Mouse (Mus musculus): ENCODE results near the gene 3110021N24Rik. TPM values are rescaled to one million over a fixed set of nuclear protein-coding genes. Genes with fewer than 3 reads are reported as not detected.

Gene 3110021N24Rik
- polyA plus RNA-seq, 1 experiment from 2014 or later: 1.5 TPM

- no peak for ATAC-seq (ENCODE audit: low FRiP score, low read depth)
- Histone ChIP-seq H3K36me3 (no peaks in the 10 kb centered on the region), H3K27ac (replicated peaks) (no peak overlapping the region), H3K9ac (replicated peaks) (no peak overlapping the region), H3K27me3 (no peaks in the 10 kb centered on the region), H3K4me3 (no peak overlapping the region), H3K9me3 (no peaks in the 10 kb centered on the region), H3K4me1 (no peaks in the 10 kb centered on the region), H3K4me2 (replicated peaks) (no peak overlapping the region)
- WGBS: 64% methylated on average over 2 of the region's 2 CpGs
Observed at GRCm38 (mm10) chr4:108798083-108798830, 78.8 kb downstream of the 3110021N24Rik start.

- Histone ChIP-seq H3K27me3 (no peaks in the 10 kb centered on the region), H3K27ac (replicated peaks) (no peak overlapping the region), H3K4me2 (replicated peaks) (no peak overlapping the region), H3K36me3 (no peaks in the 10 kb centered on the region), H3K4me1 (no peaks in the 10 kb centered on the region), H3K9me3 (no peaks in the 10 kb centered on the region), H3K9ac (replicated peaks) (no peak overlapping the region), H3K4me3 (no peak overlapping the region)
- WGBS: 89% methylated on average over 2 of the region's 2 CpGs
- ATAC-seq (ENCODE audit: low FRiP score, low read depth): no peak
Observed at GRCm38 (mm10) chr4:108803535-108803934, 84.1 kb downstream of the 3110021N24Rik start.

DNA sequence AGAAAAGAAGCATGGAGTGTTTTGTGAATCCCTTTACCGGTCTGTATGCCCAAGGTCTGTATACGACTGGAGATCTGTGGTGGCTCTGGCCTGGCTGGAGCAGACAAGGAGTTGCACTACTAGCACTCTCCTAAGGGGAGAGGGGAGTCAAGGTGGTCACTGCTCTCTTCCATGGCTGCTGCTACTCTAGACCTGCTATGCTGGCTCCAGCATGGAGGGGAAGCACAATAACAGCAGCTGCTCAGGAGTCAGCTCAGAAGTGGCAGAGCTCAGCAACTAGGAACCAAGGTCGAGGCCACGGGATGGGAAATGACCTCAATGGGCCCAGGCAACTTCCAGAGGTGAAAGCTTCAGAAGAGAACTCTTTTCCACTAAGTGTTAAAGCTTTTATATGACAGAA lies 91.7 kb downstream of the 3110021N24Rik start:
- 59% methylated on average over 4 of the region's 4 CpGs for WGBS

DNA sequence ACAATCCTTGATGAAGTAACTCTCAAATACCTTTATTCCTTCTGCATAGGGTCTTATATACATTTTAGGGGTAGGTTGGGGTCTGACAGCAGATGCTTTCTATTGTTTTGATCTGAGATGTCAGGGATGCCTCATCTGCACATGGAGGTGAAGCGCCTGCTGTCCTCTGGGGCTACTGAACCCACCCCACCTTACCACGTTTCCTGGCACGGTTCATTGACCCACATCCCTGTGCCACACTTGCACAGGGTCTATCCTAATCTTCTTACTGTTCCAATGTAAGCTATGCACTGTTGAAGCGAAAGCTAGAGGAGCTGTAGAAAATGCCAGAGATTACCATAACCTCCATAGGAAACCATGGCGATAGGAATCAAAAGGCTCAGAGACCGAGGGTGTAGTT lies 92.1 kb downstream of the 3110021N24Rik start:
- Histone ChIP-seq H3K27me3 (no peaks in the 10 kb centered on the region), H3K9me3 (no peaks in the 10 kb centered on the region), H3K27ac (replicated peaks) (no peak overlapping the region), H3K4me3 (no peak overlapping the region), H3K36me3 (peaks cover 13% of the 10 kb centered on the region; the same call in 1 of the 2 replicates), H3K9ac (replicated peaks) (no peak overlapping the region), H3K4me2 (replicated peaks) (no peak overlapping the region), H3K4me1 (no peaks in the 10 kb centered on the region)
- ATAC-seq (ENCODE audit: low FRiP score, low read depth): no peak
- 60% methylated on average over 6 of the region's 6 CpGs for WGBS

More for the DNA sequence above, 91.7 kb downstream of the 3110021N24Rik start:
- no peak for ATAC-seq (ENCODE audit: low FRiP score, low read depth)
- Histone ChIP-seq H3K9me3 (no peaks in the 10 kb centered on the region), H3K27me3 (no peaks in the 10 kb centered on the region), H3K36me3 (peaks cover 13% of the 10 kb centered on the region; the same call in 1 of the 2 replicates), H3K9ac (replicated peaks) (no peak overlapping the region), H3K4me3 (no peak overlapping the region), H3K4me2 (replicated peaks) (no peak overlapping the region), H3K4me1 (no peaks in the 10 kb centered on the region), H3K27ac (replicated peaks) (no peak overlapping the region)

DNA sequence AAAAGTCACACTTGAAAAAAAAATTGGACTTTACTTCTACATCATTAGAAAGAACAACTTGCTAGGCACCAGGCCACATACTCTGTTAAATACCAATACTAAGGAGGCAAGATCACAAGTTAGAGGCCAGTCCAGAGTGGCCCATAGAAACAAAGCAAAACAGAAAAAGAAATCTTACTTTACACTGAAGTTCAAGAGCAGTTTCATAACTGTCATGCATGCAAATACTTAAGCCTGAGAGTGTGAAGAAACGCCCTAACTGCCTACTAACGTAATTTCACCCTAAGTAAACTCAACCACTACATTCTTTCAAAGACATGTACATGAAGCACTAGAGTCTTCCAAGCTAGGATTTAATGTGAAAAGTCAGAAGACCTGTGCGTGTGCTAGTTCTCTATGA lies 106.2 kb downstream of the 3110021N24Rik start:
- no peak overlapping the region for H3K4me3 ChIP-seq
- H3K9me3 ChIP-seq: no peaks in the 10 kb centered on the region
- H3K9ac ChIP-seq (replicated peaks): no peak overlapping the region
- no peaks in the 10 kb centered on the region for H3K27me3 ChIP-seq
- 97% methylated on average over 3 of the region's 3 CpGs for WGBS
- ATAC-seq (ENCODE audit: low FRiP score, low read depth): no peak
- no peak overlapping the region for H3K4me2 ChIP-seq (replicated peaks)
- H3K4me1 ChIP-seq: no peaks in the 10 kb centered on the region
- no peak overlapping the region for H3K27ac ChIP-seq (replicated peaks)
- H3K36me3 ChIP-seq: peaks cover 74% of the 10 kb centered on the region

DNA sequence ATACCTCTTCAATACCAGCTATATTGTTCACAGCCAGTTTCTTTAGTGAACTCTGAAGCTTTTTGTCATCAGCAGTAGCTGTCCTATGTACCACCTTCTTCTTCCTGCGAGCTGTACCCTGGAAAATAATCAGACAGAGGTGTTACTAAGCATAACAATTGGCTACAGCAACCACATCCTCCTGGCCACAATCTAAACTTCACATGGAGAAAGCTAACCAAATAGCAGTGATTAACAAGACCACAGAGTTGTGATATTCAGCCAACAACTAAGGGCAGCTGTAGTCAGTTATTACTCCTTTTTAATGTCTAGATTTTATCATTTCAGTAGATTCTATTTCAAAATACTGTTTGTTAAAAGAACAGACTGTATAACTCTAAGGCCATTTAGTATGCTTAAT lies 106.6 kb downstream of the 3110021N24Rik start:
- no peak overlapping the region for H3K4me2 ChIP-seq (replicated peaks)
- H3K9ac ChIP-seq (replicated peaks): no peak overlapping the region
- WGBS: 100% methylated on average over 1 of the region's 1 CpGs
- no peak overlapping the region for H3K4me3 ChIP-seq
- H3K36me3 ChIP-seq: peaks cover 70% of the 10 kb centered on the region
- no peaks in the 10 kb centered on the region for H3K27me3 ChIP-seq
- no peaks in the 10 kb centered on the region for H3K9me3 ChIP-seq
- no peak overlapping the region for H3K27ac ChIP-seq (replicated peaks)
- peaks cover 2% of the 10 kb centered on the region; the same call in 1 of the 2 replicates for H3K4me1 ChIP-seq
- ATAC-seq (ENCODE audit: low FRiP score, low read depth): no peak

- Histone ChIP-seq H3K4me2 (replicated peaks) (no peak overlapping the region), H3K27ac (replicated peaks) (no peak overlapping the region), H3K36me3 (peaks cover 65% of the 10 kb centered on the region), H3K4me3 (no peak overlapping the region), H3K9me3 (no peaks in the 10 kb centered on the region), H3K4me1 (peaks cover 7% of the 10 kb centered on the region), H3K27me3 (no peaks in the 10 kb centered on the region), H3K9ac (replicated peaks) (no peak overlapping the region)
- WGBS: 91% methylated on average over 2 of the region's 2 CpGs
- ATAC-seq (ENCODE audit: low FRiP score, low read depth): no peak
Observed at GRCm38 (mm10) chr4:108826643-108827042, 107.2 kb downstream of the 3110021N24Rik start.

DNA sequence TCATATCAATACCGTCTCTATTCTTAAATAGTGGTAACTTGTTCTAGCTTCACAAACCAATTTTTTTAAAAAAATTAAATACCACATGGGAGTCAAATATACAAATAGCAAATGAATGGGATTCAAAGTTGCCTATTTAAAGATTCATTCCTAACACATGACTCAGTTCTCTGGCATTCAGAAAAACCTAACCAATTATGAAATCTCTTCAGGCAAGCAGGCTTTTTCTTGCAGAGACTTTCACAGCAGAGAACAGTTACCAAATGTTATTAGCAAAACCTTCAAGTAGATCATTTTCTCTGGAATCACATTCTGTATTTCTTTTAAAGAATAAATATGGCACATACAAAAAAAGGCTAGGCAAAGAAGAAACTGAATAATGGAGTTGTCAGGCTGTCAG lies 111.2 kb downstream of the 3110021N24Rik start:
- Histone ChIP-seq H3K4me3 (no peak overlapping the region), H3K4me2 (replicated peaks) (peak overlapping the region; percentile 24; the same call in 1 of the 2 replicates), H3K36me3 (peaks cover 32% of the 10 kb centered on the region), H3K27ac (replicated peaks) (no peak overlapping the region), H3K27me3 (no peaks in the 10 kb centered on the region), H3K4me1 (peaks cover 21% of the 10 kb centered on the region), H3K9me3 (no peaks in the 10 kb centered on the region), H3K9ac (replicated peaks) (no peak overlapping the region)
- 93% methylated on average over 1 of the region's 1 CpGs for WGBS
- ATAC-seq (ENCODE audit: low FRiP score, low read depth): no peak

Other genes with a start within 250 kb of the 3110021N24Rik start
- 96.0 and 107 TPM in 2 replicates for gene Prpf38a, start 140.3 kb upstream of the 3110021N24Rik start, polyA plus RNA-seq (2016; fragmentation: Nextera tagmentation; extraction: Ambion mirVana)
- 10.6 and 11.1 TPM in 2 replicates for gene Orc1, start 140.2 kb upstream of the 3110021N24Rik start, polyA plus RNA-seq (2016; fragmentation: Nextera tagmentation; extraction: Ambion mirVana)
- 23.9 and 26.4 TPM in 2 replicates for gene Cc2d1b, start 99.7 kb upstream of the 3110021N24Rik start, polyA plus RNA-seq (2016; fragmentation: Nextera tagmentation; extraction: Ambion mirVana)
- gene Zfyve9, start 61.1 kb downstream of the 3110021N24Rik start, polyA plus RNA-seq (2016; fragmentation: Nextera tagmentation; extraction: Ambion mirVana): 5.4 and 5.7 TPM in 2 replicates
- gene Btf3l4, start 114.0 kb downstream of the 3110021N24Rik start, polyA plus RNA-seq (2016; fragmentation: Nextera tagmentation; extraction: Ambion mirVana): 238 and 256 TPM in 2 replicates
- 99.0 and 105 TPM in 2 replicates for gene Txndc12, start 115.0 kb downstream of the 3110021N24Rik start, polyA plus RNA-seq (2016; fragmentation: Nextera tagmentation; extraction: Ambion mirVana)
- gene Kti12, start 128.1 kb downstream of the 3110021N24Rik start, polyA plus RNA-seq (2016; fragmentation: Nextera tagmentation; extraction: Ambion mirVana): 36.6 and 44.3 TPM in 2 replicates
- 2.3 and 2.4 TPM in 2 replicates for gene A730015C16Rik, start 129.0 kb downstream of the 3110021N24Rik start, polyA plus RNA-seq (2016; fragmentation: Nextera tagmentation; extraction: Ambion mirVana)
- 29.5 and 32.0 TPM in 2 replicates for gene Rab3b, start 159.4 kb downstream of the 3110021N24Rik start, polyA plus RNA-seq (2016; fragmentation: Nextera tagmentation; extraction: Ambion mirVana)